In the genomic region with DNA sequence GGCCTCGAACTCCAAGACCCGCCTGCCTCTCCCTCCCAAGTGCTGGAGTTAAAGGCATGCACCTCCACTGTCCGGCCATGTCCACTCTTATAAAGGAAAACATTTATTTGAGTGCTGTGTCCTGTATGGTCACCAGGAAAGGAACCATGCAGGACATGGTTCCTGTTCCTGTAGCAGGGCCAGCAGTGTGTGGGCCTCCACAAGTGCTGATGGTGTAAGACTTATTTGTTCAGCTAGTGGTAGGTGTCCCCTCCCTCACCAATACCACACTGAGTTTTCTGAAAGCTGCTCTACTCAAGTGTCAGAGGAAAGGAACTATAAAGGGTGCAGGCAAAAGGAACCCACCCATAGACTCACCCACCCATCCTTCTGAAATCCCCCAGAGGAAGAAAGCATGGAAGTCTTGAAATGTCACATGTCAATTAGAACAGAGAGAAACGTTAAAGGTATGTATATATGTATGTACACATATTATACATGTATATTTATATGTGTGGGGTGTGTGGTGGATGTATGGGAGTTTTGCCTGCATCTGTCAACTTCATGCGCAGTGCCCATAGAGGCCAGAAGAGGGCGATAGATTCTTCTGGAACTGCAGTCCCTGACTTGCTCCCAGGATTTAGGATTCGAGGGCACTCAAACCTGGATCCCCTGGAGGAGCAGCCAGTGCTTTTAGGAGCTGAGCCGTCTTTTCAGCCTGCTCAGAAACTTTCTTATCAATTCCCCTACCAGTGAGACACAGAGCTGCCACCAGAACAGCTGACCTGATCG, we compare ENCODE assay signal across 11 mouse cellular contexts. TPM values are rescaled to one million over a fixed set of nuclear protein-coding genes. Genes with fewer than 3 reads are reported as not detected.
A peak's percentile ranks its signal among the peaks of the same experiment; 100 is the strongest.
DNase-seq lines count a peak whose midpoint lies in the region; ATAC-seq and TF ChIP-seq lines count a peak whose summit lies in the region.
"Not testable (repeated sequence)": the region's sequence is repeated elsewhere in the genome, so short reads cannot be mapped to it uniquely, and the experiment has no call there.
"Had no signal": no experiment of that assay in that cellular context is flagged by ENCODE, and none has a peak within 500 bp of the region (broad histone marks: within the 10 kb centered on the region; RNA-seq: fewer than 3 reads in every experiment).

No protein-coding gene starts in this region.

- not testable (repeated sequence) for H3K4me3 ChIP-seq in intestine, embryonic 14.5 days (ENCODE audit: low read depth, low read length); left cerebral cortex, adult 2 months

- WGBS in intestine, embryonic 14.5 days: 37% methylated on average over 9 of the region's 9 CpGs

- TF ChIP-seq CTCF in left cerebral cortex, adult 2 months (IDR thresholded peaks at IDR 0.05): peak; percentile 61

- not testable (repeated sequence) for H3K36me3 ChIP-seq in intestine, embryonic 14.5 days (ENCODE audit: control insufficient read depth, insufficient read depth, low read length)

- not testable (repeated sequence) for H3K4me1 ChIP-seq in intestine, embryonic 14.5 days (replicated peaks; ENCODE audit: control insufficient read depth, insufficient read depth, low read length)

- not testable (repeated sequence) for H3K27me3 ChIP-seq in intestine, embryonic 14.5 days (replicated peaks; ENCODE audit: control insufficient read depth, insufficient read depth, low read length)

- H3K4me2 ChIP-seq in intestine, embryonic 14.5 days (ENCODE audit: low read length): not testable (repeated sequence)

- not testable (repeated sequence) for H3K9ac ChIP-seq in intestine, embryonic 14.5 days (ENCODE audit: low read length)

- intact Hi-C loops in left cerebral cortex, adult 2 months (cut with DNase I): loop anchor here (5.0 kb wide), 1 partner anchor 70 kb away; no protein-coding TSS in a partner anchor

- not testable (repeated sequence) for H3K27ac ChIP-seq in intestine, embryonic 14.5 days (ENCODE audit: low read depth); left cerebral cortex, adult 2 months

- ATAC-seq in intestine, embryonic 14.5 days (replicated peaks; ENCODE audit: low FRiP score, low TSS enrichment, low read depth): 0 out of 2 replicates have a peak, but pooled peaks have one; percentile 40

- peak; percentile 18 for DNase-seq in adrenal gland, adult 2 months
- peak; percentile 74 for DNase-seq in embryo, embryonic 10 days (ENCODE audit: low spot score)
- peak; percentile 29 for DNase-seq in gastrocnemius, postnatal 10 days
- peak; percentile 72 for DNase-seq in intestine, embryonic 14.5 days (ENCODE audit: low spot score)
- peak in 1 of 2 experiments; percentile 20 for DNase-seq in left cerebral cortex, adult 2 months (ENCODE audit: extremely low spot score in 1 of 2, low spot score in 2 of 2)
- DNase-seq in lung, postnatal 36 days: peak; percentile 55
- DNase-seq in right cerebral cortex, adult 18-20 months: peak; percentile 5
- DNase-seq in yolk sac, embryonic 10.5 days (ENCODE audit: low spot score): peak; percentile 36

- not testable (repeated sequence) for H3K9me3 ChIP-seq in intestine, embryonic 14.5 days (ENCODE audit: control insufficient read depth, low read length)

RNA-seq across cellular contexts. Expression of gene Rnase2b, which starts 10.2 kb away (rescaled TPM):
- not detected for total RNA-seq in adrenal gland, adult 2 months (2021)
- polyA plus RNA-seq in adrenal gland, adult 2 months (2012; rRNA removed): not detected in 2 replicates
- total RNA-seq in gastrocnemius, postnatal 10 days (2021): not detected
- polyA plus RNA-seq in intestine, embryonic 14.5 days (2014; fragmentation: Nextera tagmentation; extraction: Ambion mirVana): not detected in 2 replicates
- total RNA-seq in left cerebral cortex, adult 2 months (2021): not detected
- total RNA-seq: adrenal gland, postnatal 4 days had no signal
- polyA plus RNA-seq: frontal cortex, adult 2 months; macrophage had no signal

RNA-seq across cellular contexts. Expression of gene Rnase1, which starts 25.7 kb away (rescaled TPM):
- 1 to 10 TPM in 1 of 2 experiments, not detected in 1; 2.3 TPM for total RNA-seq in adrenal gland, adult 2 months (2021)
- polyA plus RNA-seq in adrenal gland, adult 2 months (2012; rRNA removed): not detected in 2 replicates
- not detected for total RNA-seq in gastrocnemius, postnatal 10 days (2021)
- 1.9 and 4.0 TPM in 2 replicates for polyA plus RNA-seq in intestine, embryonic 14.5 days (2014; fragmentation: Nextera tagmentation; extraction: Ambion mirVana)
- under 1 TPM; 0.70 to 0.96 TPM for total RNA-seq in left cerebral cortex, adult 2 months (2021)
- polyA plus RNA-seq: macrophage had no signal

RNA-seq across cellular contexts. Expression of gene Ang2, which starts 26.7 kb away (rescaled TPM):
- not detected for total RNA-seq in adrenal gland, adult 2 months (2021)
- not detected in 2 replicates for polyA plus RNA-seq in adrenal gland, adult 2 months (2012; rRNA removed)
- under 1 TPM in 1 of 2 experiments, not detected in 1; 0.63 TPM for total RNA-seq in gastrocnemius, postnatal 10 days (2021)
- polyA plus RNA-seq in intestine, embryonic 14.5 days (2014; fragmentation: Nextera tagmentation; extraction: Ambion mirVana): not detected in 2 replicates
- not detected for total RNA-seq in left cerebral cortex, adult 2 months (2021)
- total RNA-seq: adrenal gland, postnatal 4 days had no signal
- polyA plus RNA-seq: frontal cortex, adult 2 months; macrophage had no signal

RNA-seq across cellular contexts. Expression of gene Ear14, which starts 30.9 kb away (rescaled TPM):
- total RNA-seq in adrenal gland, adult 2 months (2021): not detected
- polyA plus RNA-seq in adrenal gland, adult 2 months (2012; rRNA removed): not detected in 2 replicates
- not detected for total RNA-seq in gastrocnemius, postnatal 10 days (2021)
- not detected in 2 replicates for polyA plus RNA-seq in intestine, embryonic 14.5 days (2014; fragmentation: Nextera tagmentation; extraction: Ambion mirVana)
- total RNA-seq in left cerebral cortex, adult 2 months (2021): not detected
- total RNA-seq: adrenal gland, postnatal 4 days had no signal
- polyA plus RNA-seq: frontal cortex, adult 2 months; macrophage had no signal

RNA-seq across cellular contexts. Expression of gene Rnase6, which starts 48.6 kb away (rescaled TPM):
- 1 to 10 TPM; 1.5 to 1.6 TPM for total RNA-seq in adrenal gland, adult 2 months (2021)
- polyA plus RNA-seq in adrenal gland, adult 2 months (2012; rRNA removed): 0.89 and 0.92 TPM in 2 replicates
- total RNA-seq in gastrocnemius, postnatal 10 days (2021): 1 to 10 TPM in 1 of 2 experiments, under 1 TPM in 1; 0.61 to 1.0 TPM
- 0.91 and 2.1 TPM in 2 replicates for polyA plus RNA-seq in intestine, embryonic 14.5 days (2014; fragmentation: Nextera tagmentation; extraction: Ambion mirVana)
- under 1 TPM in 1 of 2 experiments, not detected in 1; 0.35 TPM for total RNA-seq in left cerebral cortex, adult 2 months (2021)
